ENCODE assay signal across 9 mouse cellular contexts in genomic region chr13:49307311-49307969, GRCm38 (mm10). TPM values are rescaled to one million over a fixed set of nuclear protein-coding genes. Genes with fewer than 3 reads are reported as not detected.
DNase-seq lines count a peak whose midpoint lies in the region; ATAC-seq lines count a peak whose summit lies in the region.
"Had no signal": no experiment of that assay in that cellular context is flagged by ENCODE, and none has a peak within 500 bp of the region (broad histone marks: within the 10 kb centered on the region; RNA-seq: fewer than 3 reads in every experiment).

No protein-coding gene starts in this region.

- H3K4me1 ChIP-seq in forebrain, embryonic 13.5 days = no peaks in the 10 kb centered on the region; the same call in 1 of the 2 replicates
- 0 out of 2 replicates have a peak, but pooled peaks cover 2% of the 10 kb centered on the region for H3K4me1 ChIP-seq in forebrain, embryonic 11.5 days (replicated peaks; ENCODE audit: control insufficient read depth, insufficient read depth, low read length)
- peaks cover 5% of the 10 kb centered on the region for H3K4me1 ChIP-seq in lung, embryonic 16.5 days (replicated peaks; ENCODE audit: control insufficient read depth, insufficient read depth, low read length)

- DNase-seq in forebrain, embryonic 11.5 days (ENCODE audit: low spot score) = no peak
- DNase-seq in B cell, adult 2 months = peak; percentile 72 to 75
- peak; percentile 39 for DNase-seq in embryo, embryonic 10 days (ENCODE audit: low spot score)
- DNase-seq in induced T-regulatory cell, adult 2 months (ENCODE audit: low read depth) = peak; percentile 89
- peak; percentile 44 to 77 for DNase-seq in spleen, postnatal 10 days (ENCODE audit: low spot score in 2 of 2)

- ATAC-seq in forebrain, embryonic 13.5 days = peak; percentile 41; the same call in 1 of the 2 replicates
- no peak for ATAC-seq in forebrain, embryonic 11.5 days (replicated peaks; ENCODE audit: low FRiP score)
- peak; percentile 62 for ATAC-seq in lung, embryonic 16.5 days (ENCODE audit: low read depth)
- ATAC-seq in erythroid progenitor cell, adult 5-6 weeks (replicated peaks; ENCODE audit: low FRiP score, poor library complexity, severe bottlenecking) = no peak
- ATAC-seq: Patski had no signal

- no peak overlapping the region for H3K9ac ChIP-seq in forebrain, embryonic 13.5 days
- H3K9ac ChIP-seq in forebrain, embryonic 11.5 days (ENCODE audit: low read length) = no peak overlapping the region
- no peak overlapping the region for H3K9ac ChIP-seq in lung, embryonic 16.5 days (ENCODE audit: low read length)

- H3K9me3 ChIP-seq in forebrain, embryonic 13.5 days (replicated peaks) = no peaks in the 10 kb centered on the region
- no peaks in the 10 kb centered on the region for H3K9me3 ChIP-seq in forebrain, embryonic 11.5 days (ENCODE audit: control insufficient read depth, low read length)
- H3K9me3 ChIP-seq in lung, embryonic 16.5 days (ENCODE audit: control insufficient read depth, low read length) = no peaks in the 10 kb centered on the region

- H3K27me3 ChIP-seq in forebrain, embryonic 13.5 days = no peaks in the 10 kb centered on the region
- no peaks in the 10 kb centered on the region for H3K27me3 ChIP-seq in forebrain, embryonic 11.5 days (ENCODE audit: control insufficient read depth, insufficient read depth, low read length)
- H3K27me3 ChIP-seq in lung, embryonic 16.5 days (ENCODE audit: control insufficient read depth, insufficient read depth, low read depth, low read length) = no peaks in the 10 kb centered on the region
- H3K27me3 ChIP-seq: Patski had no signal

- H3K27ac ChIP-seq in forebrain, embryonic 13.5 days = no peak overlapping the region
- no peak overlapping the region for H3K27ac ChIP-seq in forebrain, embryonic 11.5 days (ENCODE audit: low read depth, low read length)
- H3K27ac ChIP-seq in lung, embryonic 16.5 days (ENCODE audit: low read length) = peak overlapping the region; percentile 43

- whole genome bisulfite sequencing in forebrain, embryonic 13.5 days = 45% methylated on average over 10 of the region's 10 CpGs
- 43% methylated on average over 10 of the region's 10 CpGs for WGBS in forebrain, embryonic 11.5 days
- 9% methylated on average over 10 of the region's 10 CpGs for WGBS in lung, embryonic 16.5 days

- H3K4me2 ChIP-seq in forebrain, embryonic 13.5 days = no peak overlapping the region
- no peak overlapping the region for H3K4me2 ChIP-seq in forebrain, embryonic 11.5 days (ENCODE audit: low read depth, low read length, severe bottlenecking)
- peak overlapping the region; percentile 9; the same call in 1 of the 2 replicates for H3K4me2 ChIP-seq in lung, embryonic 16.5 days (ENCODE audit: low read depth, low read length)

- H3K36me3 ChIP-seq in forebrain, embryonic 13.5 days (ENCODE audit: poor library complexity, severe bottlenecking) = peaks cover 7% of the 10 kb centered on the region
- no peaks in the 10 kb centered on the region for H3K36me3 ChIP-seq in forebrain, embryonic 11.5 days (ENCODE audit: control insufficient read depth, insufficient read depth, low read length)
- H3K36me3 ChIP-seq in lung, embryonic 16.5 days (ENCODE audit: control insufficient read depth, insufficient read depth, low read length) = no peaks in the 10 kb centered on the region

- no peak overlapping the region for H3K4me3 ChIP-seq in forebrain, embryonic 13.5 days
- H3K4me3 ChIP-seq in forebrain, embryonic 11.5 days (ENCODE audit: low read depth, low read length) = no peak overlapping the region
- no peak overlapping the region for H3K4me3 ChIP-seq in lung, embryonic 16.5 days (ENCODE audit: low read length)

RNA-seq across cellular contexts. Expression of gene Fgd3, which starts 12.7 kb away (rescaled TPM):
- polyA plus RNA-seq in forebrain, embryonic 13.5 days (2015; fragmentation: Nextera tagmentation; extraction: Ambion mirVana) = 3.0 and 3.3 TPM in 2 replicates
- polyA plus RNA-seq in forebrain, embryonic 11.5 days (2014; fragmentation: Nextera tagmentation; extraction: Ambion mirVana) = 1.7 and 2.1 TPM in 2 replicates
- 0.26 and 0.33 TPM in 2 replicates for polyA plus RNA-seq in lung, embryonic 16.5 days (2015; fragmentation: Nextera tagmentation; extraction: Ambion mirVana)
- 1.8 and 3.4 TPM in 2 replicates for total RNA-seq in erythroid progenitor cell, adult 5-6 weeks (2015; ENCODE audit: low replicate concordance)
- total RNA-seq in erythroid progenitor cell, adult 5-6 weeks (2017; ENCODE audit: low replicate concordance) = 3.1 and 5.5 TPM in 2 replicates

RNA-seq across cellular contexts. Expression of gene Bicd2, which starts 33.9 kb away (rescaled TPM):
- polyA plus RNA-seq in forebrain, embryonic 13.5 days (2015; fragmentation: Nextera tagmentation; extraction: Ambion mirVana) = 24.8 and 26.7 TPM in 2 replicates
- polyA plus RNA-seq in forebrain, embryonic 11.5 days (2014; fragmentation: Nextera tagmentation; extraction: Ambion mirVana) = 35.7 and 38.5 TPM in 2 replicates
- polyA plus RNA-seq in lung, embryonic 16.5 days (2015; fragmentation: Nextera tagmentation; extraction: Ambion mirVana) = 31.2 and 32.1 TPM in 2 replicates
- 12.6 and 19.7 TPM in 2 replicates for total RNA-seq in erythroid progenitor cell, adult 5-6 weeks (2015; ENCODE audit: low replicate concordance)
- 28.8 and 35.2 TPM in 2 replicates for total RNA-seq in erythroid progenitor cell, adult 5-6 weeks (2017; ENCODE audit: low replicate concordance)

RNA-seq across cellular contexts. Expression of gene Susd3, which starts 58.9 kb away (rescaled TPM):
- polyA plus RNA-seq in forebrain, embryonic 13.5 days (2015; fragmentation: Nextera tagmentation; extraction: Ambion mirVana) = 0.37 and 0.66 TPM in 2 replicates
- polyA plus RNA-seq in forebrain, embryonic 11.5 days (2014; fragmentation: Nextera tagmentation; extraction: Ambion mirVana) = 0.32 and 1.4 TPM in 2 replicates
- polyA plus RNA-seq in lung, embryonic 16.5 days (2015; fragmentation: Nextera tagmentation; extraction: Ambion mirVana) = 1.6 and 2.2 TPM in 2 replicates
- 0.84 and 1.4 TPM in 2 replicates for total RNA-seq in erythroid progenitor cell, adult 5-6 weeks (2015; ENCODE audit: low replicate concordance)
- 2.7 and 3.9 TPM in 2 replicates for total RNA-seq in erythroid progenitor cell, adult 5-6 weeks (2017; ENCODE audit: low replicate concordance)
- polyA plus RNA-seq: Patski had no signal

Comparison
In these comparisons a context has a peak if more than half of its experiments do, and no peak if none do; other contexts are left out.
1. ATAC-seq: peak in forebrain, embryonic 13.5 days (single experiment) and lung, embryonic 16.5 days (single experiment); none in forebrain, embryonic 11.5 days (single experiment) and erythroid progenitor cell, adult 5-6 weeks (single experiment).